Mouse (Mus musculus) splenic B cell, adult 2 months (primary cell): ENCODE results near the gene Lrrc63.
A peak's percentile ranks its signal among the peaks of the same experiment; 100 is the strongest.

Source experiments
- DNase-seq: peaks from one replicate; pipeline ENCODE4 v3.0.0-alpha.2; 2011; ENCODE audit warnings: low read depth, low spot score
- H3K27me3 ChIP-seq: 2 replicates; pipeline ENCODE4 v1.6.1; 2012; ENCODE audit warnings: mild to moderate bottlenecking, low read length, moderate library complexity, mixed read lengths; ENCODE audit not compliant: control insufficient read depth, poor library complexity, insufficient read depth, severe bottlenecking
- H3K36me3 ChIP-seq: 2 replicates; pipeline ENCODE4 v1.6.1; 2012; ENCODE audit warnings: mild to moderate bottlenecking, low read length, moderate library complexity, mixed read lengths; ENCODE audit not compliant: control insufficient read depth, poor library complexity, insufficient read depth, severe bottlenecking

Lrrc63 gene

DNA sequence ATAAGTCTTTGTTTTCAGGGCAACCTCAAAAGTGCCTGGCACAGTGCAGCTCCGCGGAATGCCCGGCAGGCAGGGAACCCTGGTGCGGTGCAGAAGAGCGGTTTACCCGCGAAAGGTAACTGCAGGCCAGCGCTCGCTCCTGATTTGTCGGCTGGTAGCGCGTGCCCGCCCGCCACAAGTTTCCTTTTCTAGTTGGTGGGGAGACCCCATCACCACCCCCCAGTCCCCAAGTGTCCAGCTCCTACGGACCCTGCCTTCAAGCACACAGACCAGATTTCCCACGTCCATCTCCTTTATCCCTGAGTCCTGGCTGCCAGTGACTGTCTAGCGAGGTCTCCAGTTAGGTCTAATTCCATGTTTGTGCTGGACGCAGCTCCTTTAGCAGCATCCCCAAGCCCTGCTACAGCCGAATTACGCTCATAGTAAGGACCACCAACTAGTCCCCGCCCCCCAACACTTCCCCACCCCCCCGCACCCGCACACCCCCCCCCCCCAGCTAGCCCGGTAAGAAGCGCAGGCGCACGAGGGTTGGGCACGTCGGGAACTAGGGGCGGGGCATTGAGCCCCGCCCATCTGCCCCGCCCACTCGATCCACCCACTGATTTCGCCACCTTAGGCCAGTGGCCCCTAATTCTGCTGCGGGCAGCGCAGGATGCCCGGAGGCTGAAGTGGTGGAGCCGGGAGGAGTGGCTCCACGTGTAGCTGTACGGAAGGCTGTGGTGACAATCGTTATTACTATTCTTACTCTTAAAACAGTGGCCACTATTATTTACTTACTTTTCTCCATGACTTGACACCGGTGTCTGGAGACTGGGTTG lies at the start of gene Lrrc63, which contains the start of gene Lcp1:
Lrrc63 (minus strand) TSS at position 381 of the 818 bp plus-strand sequence.
Lcp1 (plus strand) TSS at position 601 of the 818 bp plus-strand sequence.
- Histone ChIP-seq H3K27me3 (no peaks in the 10 kb centered on the region), H3K36me3 (no peaks in the 10 kb centered on the region)
- DNase-seq, result peak; percentile 88

DNA sequence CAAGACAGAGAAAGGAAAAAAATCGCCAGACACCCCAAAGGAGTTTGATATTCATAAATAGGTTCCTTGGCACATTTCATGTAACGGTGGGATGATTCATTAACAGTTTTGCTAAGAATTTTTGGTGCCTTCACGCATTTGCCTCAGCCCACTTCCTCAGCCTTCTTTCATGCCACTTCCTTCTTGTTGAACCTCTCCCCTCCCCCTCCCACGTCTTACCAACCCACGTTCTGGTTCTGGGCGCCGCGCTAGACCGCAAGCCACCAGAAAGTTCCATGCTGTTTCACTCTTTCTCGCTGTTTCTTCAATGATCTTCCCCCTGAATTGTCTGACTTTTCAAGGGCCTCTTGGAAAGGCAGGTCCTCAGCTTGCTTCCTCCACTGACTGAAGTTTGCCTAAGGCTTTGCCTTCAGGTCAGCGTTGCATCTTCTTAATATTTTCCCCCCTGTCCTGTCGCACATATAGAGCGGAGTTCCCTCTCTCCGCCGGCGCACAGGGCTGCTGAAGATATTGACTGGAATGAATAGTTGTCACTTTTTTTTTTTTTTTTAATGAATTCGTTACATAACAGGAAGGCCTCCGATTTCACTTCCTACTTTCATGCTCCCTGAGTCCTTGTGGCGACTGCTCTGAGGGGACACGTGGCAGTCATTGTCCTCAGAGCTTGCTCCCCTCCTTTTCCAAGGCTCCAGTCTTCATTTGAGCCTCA lies 48.7 kb upstream of the Lrrc63 start:
- DNase-seq, result peak; percentile 94
- Histone ChIP-seq H3K36me3 (no peaks in the 10 kb centered on the region; the same call in 1 of the 2 replicates), H3K27me3 (no peaks in the 10 kb centered on the region)

DNA sequence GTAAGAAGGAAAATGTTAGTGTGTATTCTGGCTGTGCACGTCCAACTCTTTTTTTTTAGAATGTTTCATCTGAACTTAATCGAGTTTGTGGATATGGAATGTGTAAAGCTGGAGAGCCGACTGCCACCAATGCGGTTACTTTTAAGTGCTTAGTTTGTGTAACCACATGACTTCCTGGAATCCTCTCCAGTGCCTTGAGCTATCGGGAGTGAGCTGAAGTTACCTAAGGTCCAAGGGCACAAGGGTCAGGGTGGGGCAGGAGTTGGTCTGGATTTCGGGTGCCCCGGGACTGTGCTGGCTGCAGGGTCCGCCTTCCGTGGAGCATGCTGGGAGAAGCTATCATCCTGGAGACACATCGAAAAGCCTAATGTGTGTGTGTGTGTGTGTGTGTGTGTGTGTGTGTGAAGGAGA lies 48.1 kb upstream of the Lrrc63 start:
- DNase-seq, result no peak
- Histone ChIP-seq H3K27me3 (no peaks in the 10 kb centered on the region), H3K36me3 (no peaks in the 10 kb centered on the region; the same call in 1 of the 2 replicates)

DNA sequence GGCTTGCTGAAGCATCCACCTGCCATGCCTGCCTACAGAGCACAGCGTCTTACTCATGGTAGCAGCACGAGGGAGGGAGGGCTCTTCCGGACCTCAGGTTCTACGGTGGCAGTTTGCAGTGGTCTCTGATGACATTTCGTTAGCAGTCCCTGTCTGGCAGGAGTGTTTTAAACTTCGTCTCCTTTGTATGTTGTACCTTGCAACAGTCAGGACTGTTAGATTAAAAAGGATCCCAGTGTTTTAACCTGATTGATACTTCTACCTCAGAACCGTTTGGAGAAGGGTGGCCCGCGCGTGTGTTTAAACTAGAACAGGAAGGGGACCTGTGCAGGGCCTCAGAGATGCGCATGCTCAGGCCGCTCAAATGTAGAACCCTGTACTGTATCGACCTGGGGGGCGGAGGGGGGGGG lies 47.7 kb upstream of the Lrrc63 start:
- peak; percentile 81 for DNase-seq
- no peaks in the 10 kb centered on the region; the same call in 1 of the 2 replicates for H3K36me3 ChIP-seq
- H3K27me3 ChIP-seq, result no peaks in the 10 kb centered on the region

DNA sequence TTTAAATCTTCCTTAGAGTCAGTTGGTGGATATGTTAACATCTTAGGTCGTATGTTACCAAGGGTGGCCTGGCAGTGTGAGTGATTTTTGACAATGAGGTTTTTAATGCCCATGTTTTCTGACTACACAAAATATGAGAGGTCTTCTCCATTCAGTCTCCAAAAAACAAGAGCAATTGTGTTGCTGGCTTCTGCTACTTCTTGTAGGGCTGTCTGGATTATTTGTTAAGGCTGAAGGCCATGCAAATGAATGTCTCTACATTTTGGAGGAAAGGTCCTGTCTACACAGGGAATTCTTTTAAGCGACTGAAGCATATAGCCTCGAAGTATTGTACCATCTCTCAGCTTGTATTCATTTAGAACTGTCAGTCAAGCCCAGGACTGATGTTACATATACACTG lies 46.7 kb upstream of the Lrrc63 start:
- Histone ChIP-seq H3K36me3 (no peaks in the 10 kb centered on the region; the same call in 1 of the 2 replicates), H3K27me3 (no peaks in the 10 kb centered on the region)
- DNase-seq, result no peak

DNA sequence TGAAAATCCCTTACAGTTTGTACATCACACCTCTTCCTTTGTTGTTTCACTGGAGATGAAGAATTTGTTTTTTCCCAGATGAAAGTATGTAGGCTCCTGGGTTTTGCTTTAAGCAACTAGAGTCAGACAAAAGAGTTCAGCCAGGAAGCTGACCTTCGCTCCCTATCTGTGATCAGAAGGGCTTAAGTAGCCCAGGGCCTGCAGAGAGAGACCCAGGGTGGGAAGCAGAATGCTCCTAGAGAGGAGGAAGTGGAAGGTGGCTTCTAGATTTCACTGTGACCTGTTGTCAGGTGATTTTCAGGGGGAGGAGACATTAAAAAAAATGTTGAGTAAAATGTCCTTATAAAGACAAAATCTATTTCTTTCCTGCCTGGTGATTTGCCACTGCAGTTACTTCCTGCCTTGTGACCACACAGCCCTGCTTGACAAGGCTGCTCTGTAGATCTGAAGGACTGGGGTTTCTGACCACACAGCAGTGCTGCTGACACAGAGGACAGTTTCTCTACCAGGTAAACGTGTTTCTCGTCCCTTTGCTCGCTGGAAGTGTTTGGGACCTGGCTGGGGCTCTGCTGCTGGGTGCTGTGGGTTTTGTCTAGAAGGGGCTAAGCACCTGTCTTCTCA lies 45.9 kb upstream of the Lrrc63 start:
- DNase-seq, result peak; percentile 87
- Histone ChIP-seq H3K36me3 (no peaks in the 10 kb centered on the region; the same call in 1 of the 2 replicates), H3K27me3 (no peaks in the 10 kb centered on the region)

DNA sequence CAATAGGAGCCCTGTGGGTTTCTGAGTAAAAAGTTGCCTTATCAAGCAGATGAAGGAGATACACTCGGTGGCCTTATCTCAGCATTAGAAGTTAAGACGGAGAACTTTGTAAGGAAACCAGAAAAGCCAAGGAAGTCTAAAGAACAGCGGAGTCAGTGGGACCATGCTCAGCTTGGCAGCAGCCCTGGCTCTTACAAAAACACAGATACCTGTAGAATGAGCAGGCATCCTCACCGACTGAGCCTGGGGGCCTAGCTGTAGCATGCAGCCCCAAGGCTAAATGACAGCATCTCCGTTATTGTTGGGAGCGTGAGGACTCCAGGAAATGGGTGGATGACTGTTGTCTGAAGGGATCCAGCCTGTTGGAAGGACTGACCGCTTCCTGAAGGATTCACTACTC lies 45.1 kb upstream of the Lrrc63 start:
- H3K36me3 ChIP-seq, result no peaks in the 10 kb centered on the region
- no peaks in the 10 kb centered on the region for H3K27me3 ChIP-seq
- no peak for DNase-seq

DNA sequence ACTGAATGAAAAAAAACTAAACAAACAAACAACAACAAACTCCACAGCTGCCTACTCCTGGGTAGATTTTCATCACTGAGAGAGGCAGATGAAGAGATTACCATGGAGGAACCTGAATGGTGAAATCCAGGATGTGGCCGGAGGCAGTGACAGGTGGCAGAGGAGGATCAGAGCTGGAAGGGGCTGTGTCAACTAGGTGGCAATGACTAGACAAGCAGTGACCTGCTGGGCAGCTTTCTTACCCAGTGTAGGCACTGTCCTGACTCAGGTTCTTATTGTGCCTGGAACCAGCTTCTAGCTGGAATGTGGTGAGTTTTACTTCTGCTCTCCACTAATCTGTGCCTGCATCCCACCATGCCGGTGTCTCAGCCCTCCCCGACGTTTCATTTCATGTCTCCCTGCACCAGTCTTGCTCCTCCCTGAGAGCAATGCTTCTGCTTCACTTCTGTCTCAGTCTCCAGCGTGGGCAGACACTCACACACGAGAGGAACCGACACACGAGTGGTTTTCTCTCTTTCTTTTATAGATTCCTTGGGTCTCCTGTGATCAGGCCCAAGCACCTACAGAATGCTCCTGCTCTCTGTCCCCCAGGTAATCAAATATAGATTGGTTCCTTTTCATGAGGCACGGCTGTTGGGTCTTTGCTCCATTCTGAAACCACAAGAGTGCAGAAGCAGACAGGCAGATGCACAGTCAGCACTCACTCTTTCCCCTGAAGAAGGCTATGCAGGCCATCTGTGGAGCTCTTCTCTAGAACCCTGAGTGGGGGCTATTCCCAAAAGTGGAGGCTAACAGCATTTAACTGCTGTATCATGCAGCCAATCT lies 44.3 kb upstream of the Lrrc63 start:
- DNase-seq, result no peak
- no peaks in the 10 kb centered on the region for H3K36me3 ChIP-seq
- no peaks in the 10 kb centered on the region for H3K27me3 ChIP-seq

DNA sequence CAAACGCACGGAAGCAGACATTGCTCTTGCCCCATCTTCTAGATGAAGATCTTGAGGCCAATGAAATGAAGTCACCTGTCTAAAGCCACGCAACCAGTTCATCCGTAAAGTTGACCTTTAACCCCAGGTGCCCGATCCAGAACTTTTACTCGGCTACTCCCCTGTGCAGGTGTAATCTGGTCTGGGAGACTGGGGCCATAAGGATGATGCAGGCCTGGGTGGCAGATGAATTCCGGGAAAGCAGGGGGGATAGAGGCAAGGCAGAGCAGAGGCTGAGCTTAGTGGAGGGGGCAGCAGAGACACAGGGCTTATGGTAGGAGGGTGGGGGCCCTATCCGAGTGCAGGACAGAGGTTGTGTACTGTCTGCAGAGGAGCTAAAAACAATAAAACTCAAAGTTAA lies 43.6 kb upstream of the Lrrc63 start:
- Histone ChIP-seq H3K27me3 (no peaks in the 10 kb centered on the region), H3K36me3 (no peaks in the 10 kb centered on the region)
- no peak for DNase-seq

DNA sequence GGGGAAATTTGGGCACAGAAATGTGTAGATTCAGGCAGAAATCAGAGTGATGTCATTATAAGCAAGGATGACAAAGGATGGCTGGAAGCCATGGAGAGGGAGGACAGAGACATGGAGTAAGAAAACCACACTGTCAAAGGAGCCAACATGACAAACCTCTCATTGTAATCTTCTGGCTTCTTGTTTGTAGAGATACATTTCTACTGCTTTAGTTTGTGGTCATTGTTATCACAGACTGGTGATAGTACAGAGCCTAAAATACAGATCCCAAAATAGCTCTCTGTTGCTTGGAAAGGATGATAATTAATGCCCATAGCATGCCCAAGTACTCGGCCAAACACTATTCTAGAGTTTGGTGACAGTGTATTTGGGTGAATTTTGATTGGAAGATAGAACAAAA lies 39.9 kb upstream of the Lrrc63 start:
- no peaks in the 10 kb centered on the region for H3K36me3 ChIP-seq
- H3K27me3 ChIP-seq, result no peaks in the 10 kb centered on the region
- no peak for DNase-seq

DNA sequence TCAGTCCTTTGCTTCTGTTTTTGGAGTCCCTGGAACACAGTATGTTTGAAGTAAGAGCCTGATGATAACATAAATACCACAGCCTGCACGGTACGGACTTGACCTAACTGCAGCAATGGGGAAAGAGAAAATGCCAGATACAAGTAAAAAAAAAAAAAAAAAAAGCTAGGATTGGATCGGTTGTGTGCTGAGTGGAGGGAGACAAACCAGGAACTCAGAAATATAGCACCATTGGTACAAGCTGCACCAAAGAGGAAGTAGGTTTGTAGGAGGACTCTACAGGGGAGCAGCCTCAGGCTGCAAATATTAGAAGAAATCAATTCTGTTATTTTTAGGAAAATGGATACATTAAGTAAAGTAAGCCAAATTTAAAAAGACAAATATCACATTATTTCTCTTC lies 37.8 kb upstream of the Lrrc63 start:
- no peak for DNase-seq
- Histone ChIP-seq H3K27me3 (no peaks in the 10 kb centered on the region), H3K36me3 (no peaks in the 10 kb centered on the region)

DNA sequence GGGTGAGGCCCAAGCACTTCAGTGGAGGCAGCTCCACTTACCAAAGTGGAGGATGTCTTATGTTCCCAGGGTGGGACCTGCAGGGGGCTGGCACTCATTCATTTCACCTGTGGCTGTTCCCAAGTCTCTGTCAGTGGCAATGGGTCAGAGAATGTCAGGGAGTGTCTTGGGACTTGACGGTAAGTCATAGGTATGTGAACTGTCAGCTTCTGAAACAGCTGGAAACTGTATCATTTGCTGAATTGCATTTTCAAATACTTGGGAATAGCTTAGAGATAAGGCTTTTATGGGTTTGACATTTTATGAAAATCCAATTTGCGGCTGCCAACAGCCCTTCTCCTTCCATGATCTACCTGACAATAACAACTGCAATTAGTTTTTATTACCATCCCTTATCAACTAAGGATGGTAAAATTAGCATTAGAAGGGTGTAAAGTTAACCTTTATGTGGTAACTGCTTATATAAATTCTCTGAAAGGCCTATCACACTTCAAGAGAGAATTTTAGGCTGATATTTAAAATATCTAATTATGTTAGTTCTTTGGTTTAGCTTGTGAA lies 35.0 kb upstream of the Lrrc63 start:
- Histone ChIP-seq H3K36me3 (no peaks in the 10 kb centered on the region), H3K27me3 (no peaks in the 10 kb centered on the region)
- DNase-seq, result no peak

DNA sequence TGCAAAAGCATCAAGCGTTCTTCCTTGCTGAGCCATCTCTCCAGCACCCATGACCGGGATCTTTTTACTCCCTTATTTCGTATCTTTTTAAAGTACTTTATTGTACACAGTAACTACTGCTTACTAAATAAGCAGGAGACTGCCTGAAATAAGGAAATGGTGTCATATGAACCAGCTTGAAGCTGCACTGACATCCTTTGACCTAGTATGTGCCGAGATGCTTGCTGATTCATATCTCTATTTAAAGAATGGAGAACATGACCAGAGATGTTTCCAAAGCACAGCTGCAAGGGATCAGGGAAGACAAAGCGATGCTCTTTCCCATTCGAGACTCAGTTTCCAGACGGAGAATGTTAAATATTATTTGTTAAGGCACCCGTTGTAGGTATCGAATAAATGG lies 33.7 kb upstream of the Lrrc63 start:
- Histone ChIP-seq H3K36me3 (no peaks in the 10 kb centered on the region), H3K27me3 (no peaks in the 10 kb centered on the region)
- DNase-seq, result no peak

DNA sequence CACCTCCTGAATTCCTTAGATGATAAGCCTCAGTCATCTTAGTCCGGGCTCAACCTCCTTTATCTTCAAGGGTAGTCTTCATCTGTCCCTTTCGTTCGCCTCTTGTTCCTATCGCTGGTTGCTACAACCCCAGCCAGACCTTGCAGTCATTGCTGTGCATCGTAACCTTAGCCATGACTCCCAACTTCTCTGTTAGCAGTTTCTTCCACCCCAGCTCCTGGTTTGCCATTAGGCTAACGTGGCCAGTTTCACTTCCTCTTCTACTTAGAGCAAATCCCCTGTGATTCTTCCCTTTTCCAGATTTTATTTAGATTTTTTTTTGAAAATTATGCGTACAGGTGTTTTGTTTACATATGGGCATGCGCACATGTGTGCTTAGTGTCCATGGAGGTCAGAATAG lies 33.2 kb upstream of the Lrrc63 start:
- H3K27me3 ChIP-seq, result no peaks in the 10 kb centered on the region
- no peaks in the 10 kb centered on the region for H3K36me3 ChIP-seq
- DNase-seq, result no peak
